Mouse (Mus musculus): Measurements from ENCODE around the gene Ick.

Gene Ick

DNA sequence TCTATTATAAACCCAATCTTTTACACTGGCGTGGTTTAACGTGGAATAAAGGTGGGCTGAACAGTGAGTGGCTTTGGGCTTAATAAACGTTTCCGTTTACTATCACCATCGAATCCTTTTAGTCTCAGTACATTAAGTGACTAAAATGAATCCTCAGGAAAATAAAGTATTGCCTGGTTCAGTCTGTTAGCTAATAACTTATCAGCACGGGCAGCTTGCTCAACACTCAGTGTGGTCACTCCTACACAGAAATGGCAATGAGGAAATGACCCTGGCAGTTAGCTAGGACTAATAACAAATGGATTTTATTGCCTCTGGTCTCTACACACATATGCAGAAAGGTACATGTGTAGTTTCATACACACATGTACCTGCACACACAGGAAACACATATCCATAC, 4.0 kb upstream of the Ick start:
- in situ Hi-C loops (cut with MseI, MboI) = no loop called here

GRCm38 (mm10) chr9:78105501-78105932, 3.5 kb upstream of the Ick start:
- in situ Hi-C loops (cut with MseI, MboI) = no loop called here

GRCm38 (mm10) chr9:78106821-78107220, 2.2 kb upstream of the Ick start:
- in situ Hi-C loops (cut with MseI, MboI) = no loop called here

- in situ Hi-C loops (cut with MseI, MboI) = no loop called here
Measured at GRCm38 (mm10) chr9:78107582-78107911, 1.4 kb upstream of the Ick start.

DNA sequence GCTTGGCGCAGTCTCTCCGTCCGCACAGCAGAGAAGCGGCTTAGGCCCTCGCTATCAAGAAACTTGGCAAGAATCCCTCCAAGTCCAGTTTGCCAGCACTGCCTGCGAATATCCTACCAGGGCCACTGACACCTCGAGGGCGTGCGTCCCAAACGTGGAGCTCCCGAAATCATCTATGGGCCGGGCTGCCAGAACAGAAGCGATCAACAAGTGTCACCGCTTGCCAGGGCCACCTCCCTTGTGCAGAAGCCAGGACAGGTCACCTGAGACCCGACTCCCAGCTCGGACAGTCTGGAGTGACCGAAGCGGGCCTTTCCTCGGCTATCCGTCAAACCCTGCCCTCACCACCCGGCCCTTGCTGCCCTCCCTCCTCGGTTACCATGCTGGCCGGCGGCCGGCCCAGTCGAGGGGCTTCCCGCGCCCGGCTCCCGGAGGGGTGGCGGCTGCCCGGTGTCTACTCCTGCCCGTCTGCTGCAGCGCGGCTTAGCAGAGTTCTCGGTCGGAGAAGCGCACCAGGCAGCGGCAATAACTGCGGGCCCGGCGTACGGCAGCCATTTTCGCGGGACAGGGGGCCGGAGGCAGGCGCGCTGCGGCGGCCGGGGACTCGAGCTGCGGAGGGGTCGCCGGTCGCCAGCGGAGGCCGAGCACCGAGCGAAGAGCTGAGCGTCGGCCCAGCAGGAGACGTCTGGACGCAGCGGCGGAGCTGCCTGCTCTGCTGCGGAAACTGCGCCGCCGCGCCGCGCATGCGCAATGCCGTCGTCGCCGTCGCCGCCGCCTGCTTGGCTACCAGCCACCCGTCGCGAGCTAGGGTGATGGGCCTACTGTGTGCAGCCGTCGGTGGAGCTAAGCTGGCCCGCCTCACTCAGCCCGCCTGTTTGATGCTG, 838 bp upstream of the Ick start:
- in situ Hi-C loops (cut with MseI, MboI) = no loop called here

DNA sequence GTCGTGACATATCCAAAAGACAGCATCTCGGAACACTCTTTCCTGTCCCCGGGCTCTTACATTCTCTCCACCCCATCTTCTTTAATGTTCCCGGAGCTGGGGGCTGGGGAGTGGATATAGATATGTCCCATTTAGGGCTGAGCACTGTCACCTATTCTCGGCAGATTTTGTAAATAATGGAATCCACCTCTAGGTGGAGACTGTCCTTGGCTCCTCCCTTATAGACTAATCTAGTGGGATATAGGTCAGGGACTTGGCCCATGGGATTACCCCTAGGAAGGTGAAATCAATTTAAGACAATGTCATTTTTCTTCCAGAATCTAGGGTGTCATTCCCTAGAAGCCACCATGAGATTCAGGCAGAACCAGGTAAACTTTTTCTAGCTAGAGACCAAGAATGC, 664 bp downstream of the Ick start:
- in situ Hi-C loops (cut with MseI, MboI) = loop anchor here in 1 of 2 experiments (5.0 kb wide), 1 partner anchor 58 kb away; no protein-coding TSS in a partner anchor

DNA sequence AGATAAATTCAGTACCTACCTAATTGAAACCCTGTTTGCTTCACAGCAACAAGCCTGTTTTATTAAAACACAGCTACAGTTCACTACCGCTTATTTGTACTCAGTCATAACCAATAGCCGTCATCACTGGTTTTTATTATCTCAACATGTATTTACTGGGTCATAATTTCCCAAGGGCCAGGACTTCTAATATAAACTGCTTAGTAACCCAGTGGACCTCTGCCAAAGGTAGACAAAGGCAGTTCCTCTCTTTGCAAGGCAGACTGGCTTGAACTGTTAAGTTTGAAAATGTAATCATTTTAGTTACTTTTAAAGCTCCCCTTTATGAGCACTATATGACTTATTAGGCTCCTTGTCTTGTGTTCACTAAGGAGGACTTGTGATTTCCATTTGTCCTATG, 2.5 kb downstream of the Ick start:
- in situ Hi-C loops (cut with MseI, MboI) = loop anchor here in 1 of 2 experiments (5.0 kb wide), 1 partner anchor 56 kb away; no protein-coding TSS in a partner anchor

GRCm38 (mm10) chr9:78112770-78113537, 4.0 kb downstream of the Ick start:
- in situ Hi-C loops (cut with MseI, MboI) = loop anchor here in 1 of 2 experiments (5.0 kb wide), 1 partner anchor 54 kb away; no protein-coding TSS in a partner anchor

GRCm38 (mm10) chr9:78113538-78113885, 4.5 kb downstream of the Ick start:
- in situ Hi-C loops (cut with MseI, MboI) = loop anchor here in 1 of 2 experiments (5.0 kb wide), 1 partner anchor 54 kb away; no protein-coding TSS in a partner anchor

- in situ Hi-C loops (cut with MseI, MboI) = loop anchor here in 1 of 2 experiments (5.0 kb wide), 1 partner anchor 42 kb away; no protein-coding TSS in a partner anchor
Measured at GRCm38 (mm10) chr9:78115746-78116145, 6.8 kb downstream of the Ick start.

- in situ Hi-C loops (cut with MseI, MboI) = loop anchor here in 1 of 2 experiments (5.0 kb wide), 1 partner anchor 40 kb away; no protein-coding TSS in a partner anchor
Measured at GRCm38 (mm10) chr9:78117690-78118089, 8.7 kb downstream of the Ick start.

GRCm38 (mm10) chr9:78121358-78121757, 12.4 kb downstream of the Ick start:
- in situ Hi-C loops (cut with MseI, MboI) = no loop called here

DNA sequence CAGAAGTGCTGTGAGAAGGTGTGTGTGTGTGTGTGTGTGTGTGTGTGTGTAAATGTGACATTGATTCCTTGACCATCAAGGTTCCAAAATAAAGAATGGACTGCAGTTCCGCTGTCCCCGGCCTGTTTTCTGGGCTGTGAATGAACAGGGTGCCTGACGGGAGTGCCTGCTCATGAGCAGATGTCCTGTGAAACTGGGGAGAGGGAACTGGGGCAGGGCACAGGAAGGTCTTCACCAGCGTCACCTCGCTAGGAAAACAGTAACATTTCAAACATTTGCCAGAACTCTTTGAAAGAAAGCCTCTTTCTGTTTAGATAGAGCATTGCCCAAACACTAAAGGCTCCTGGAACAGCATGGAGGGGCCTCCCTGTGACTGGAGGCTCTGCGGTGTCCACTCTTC, 13.0 kb downstream of the Ick start:
- in situ Hi-C loops (cut with MseI, MboI) = no loop called here

DNA sequence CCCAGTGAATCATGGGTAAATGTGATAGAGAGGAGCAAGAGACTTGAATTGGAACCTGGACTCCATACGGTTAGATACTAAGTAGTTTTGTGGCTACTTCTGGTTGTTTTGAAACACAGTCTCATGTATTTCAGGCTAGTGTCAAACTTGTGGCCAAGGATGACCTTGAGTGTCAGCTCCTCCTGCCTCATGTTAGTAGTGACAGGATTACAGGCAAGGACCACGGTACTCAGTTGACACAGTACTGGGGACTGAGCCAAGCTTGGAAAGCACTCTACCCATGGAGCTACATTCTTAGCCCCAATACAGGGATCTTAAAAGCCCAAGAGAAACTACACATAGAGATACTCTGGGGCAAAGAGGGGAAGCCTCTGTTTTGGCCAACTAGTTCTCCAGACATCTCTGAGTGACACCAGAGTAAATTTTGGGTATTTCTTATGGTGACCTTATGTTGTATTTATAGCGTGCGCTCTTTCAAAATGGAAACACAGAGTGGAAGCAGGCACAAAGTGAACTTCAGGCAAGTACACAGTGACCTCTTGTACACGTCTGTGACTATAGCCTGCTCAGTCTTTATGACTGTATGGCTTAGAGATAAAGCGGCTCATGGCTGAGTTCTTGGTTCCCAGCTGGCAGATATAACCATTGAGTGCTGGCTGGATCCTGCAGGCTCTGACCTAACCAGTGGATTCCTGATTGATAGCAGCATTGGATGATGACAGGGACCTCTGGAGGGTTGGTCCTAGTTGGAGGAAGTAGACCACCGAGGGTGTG, 14.1 kb downstream of the Ick start:
- in situ Hi-C loops (cut with MseI, MboI) = no loop called here

DNA sequence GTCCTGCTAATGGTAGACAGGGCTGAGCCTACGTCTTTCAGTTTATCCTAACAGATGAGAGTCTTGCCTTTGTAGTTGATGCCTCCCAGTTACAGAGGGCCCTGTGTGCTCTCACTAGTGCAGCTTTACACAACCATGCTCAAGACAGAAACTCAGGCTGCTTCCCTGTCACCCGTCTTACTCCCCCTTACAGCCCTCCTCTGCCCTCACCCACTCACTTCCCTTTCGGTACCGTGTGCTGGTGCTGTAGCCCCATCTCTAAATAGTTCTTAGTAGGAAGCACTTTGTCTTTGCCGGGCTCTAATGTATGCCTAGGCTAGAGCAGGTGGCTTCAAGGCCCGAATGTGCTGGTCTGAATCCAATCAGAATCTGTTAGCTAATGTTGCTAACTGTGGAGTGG, 15.3 kb downstream of the Ick start:
- in situ Hi-C loops (cut with MseI, MboI) = no loop called here

GRCm38 (mm10) chr9:78126007-78126406, 17.0 kb downstream of the Ick start:
- in situ Hi-C loops (cut with MseI, MboI) = no loop called here

DNA sequence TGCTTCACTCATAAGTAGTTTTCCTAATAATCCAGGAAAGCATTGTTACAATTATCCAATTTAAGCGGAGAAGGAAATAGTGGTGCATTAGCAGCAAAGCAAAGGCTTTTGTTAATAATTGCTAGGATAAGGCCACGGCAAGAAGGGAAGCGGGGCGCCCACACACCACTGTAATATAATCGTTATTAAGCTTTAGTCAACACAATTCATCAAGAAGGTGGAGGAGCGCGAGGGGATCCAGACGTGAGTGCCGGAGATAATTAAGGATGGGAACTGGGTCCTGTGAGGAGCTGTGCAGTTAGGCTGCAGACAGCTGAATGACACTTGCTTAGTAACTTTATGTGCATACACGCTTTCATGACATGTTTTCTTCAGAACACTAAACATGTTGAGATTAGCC, 17.7 kb downstream of the Ick start:
- in situ Hi-C loops (cut with MseI, MboI) = no loop called here

GRCm38 (mm10) chr9:78135658-78136057, 26.7 kb downstream of the Ick start:
- in situ Hi-C loops (cut with MseI, MboI) = no loop called here

DNA sequence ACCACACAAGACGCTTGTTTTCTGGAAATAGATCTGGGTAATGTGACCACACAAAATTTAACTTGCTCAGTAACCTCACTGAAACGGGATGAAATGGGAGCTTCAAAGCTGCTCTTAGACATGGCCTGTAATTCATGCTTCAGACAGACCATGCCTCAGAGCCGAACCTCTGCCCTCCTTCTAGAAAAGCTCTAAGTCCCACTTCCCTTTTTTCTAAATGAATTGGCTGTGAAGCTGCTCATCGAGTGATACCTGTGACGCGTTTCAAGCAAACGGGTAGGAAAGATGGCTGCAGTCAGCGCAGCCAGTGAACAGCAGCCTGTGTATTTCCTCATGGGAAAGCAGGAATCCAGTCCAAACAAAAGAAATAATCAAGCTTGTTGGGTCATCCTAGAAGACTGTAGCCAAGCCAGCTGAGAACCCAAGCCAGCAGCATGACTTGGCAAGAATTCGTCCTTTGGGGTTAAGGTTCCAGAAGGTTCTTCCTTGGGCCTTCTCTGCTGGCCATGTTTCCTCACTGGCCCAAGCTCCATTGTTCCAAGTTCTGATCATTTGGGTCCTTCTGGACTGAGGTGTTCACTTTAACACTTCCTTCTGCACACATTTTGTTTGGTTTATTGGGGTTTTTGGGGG, 29.2 kb downstream of the Ick start:
- in situ Hi-C loops (cut with MseI, MboI) = no loop called here

GRCm38 (mm10) chr9:78139463-78139862, 30.5 kb downstream of the Ick start:
- in situ Hi-C loops (cut with MseI, MboI) = no loop called here

- in situ Hi-C loops (cut with MseI, MboI) = no loop called here
Measured at GRCm38 (mm10) chr9:78146099-78146498, 37.1 kb downstream of the Ick start.

Measured in mouse trophoblast stem cell (cell line).